Mouse (Mus musculus): ENCODE data around the gene Zfp748. TPM values are rescaled to one million over a fixed set of nuclear protein-coding genes. Genes with fewer than 3 reads are reported as not detected.
A peak's percentile ranks its signal among the peaks of the same experiment; 100 is the strongest.

Gene Zfp748
- polyA plus RNA-seq, 1 experiment from 2014 or later = 8.8 TPM

DNA sequence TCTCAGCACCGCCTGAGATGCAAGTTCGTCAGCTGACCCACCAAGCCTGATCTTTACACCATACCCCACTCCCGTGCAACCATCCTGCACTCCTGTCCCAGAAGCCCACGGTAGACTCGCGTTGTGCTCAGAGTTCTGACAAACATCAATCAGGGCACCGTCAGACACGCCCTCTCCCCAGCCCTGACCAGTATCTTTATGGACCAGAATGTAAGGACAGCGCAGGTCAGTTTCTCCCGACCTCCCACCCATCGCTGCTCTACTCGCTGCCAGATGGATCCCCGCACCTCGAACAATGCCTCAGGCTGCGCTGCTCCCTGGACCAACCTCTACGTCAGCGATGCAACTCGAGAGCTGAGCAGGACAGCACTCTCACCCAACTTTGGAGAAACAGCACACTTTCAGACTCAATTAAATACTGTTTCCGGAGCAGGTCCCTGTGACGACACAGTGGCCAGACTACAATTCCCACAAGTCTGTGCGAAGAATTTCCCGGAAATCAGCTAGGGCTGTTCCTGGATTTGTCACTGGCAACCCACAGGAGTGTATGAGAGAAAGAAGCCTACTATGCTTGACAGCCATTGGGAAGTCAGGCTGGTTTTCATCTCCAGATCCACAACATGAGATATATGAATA is 53.4 kb downstream of the Zfp748 start, which contains the start of gene Zfp58:
Zfp58 (minus strand) TSS at position 472 of the 636 bp plus-strand sequence.
- Histone ChIP-seq H3K27ac (ENCODE audit: low read depth, low read length) (peak within 1 kb of the TSS; percentile 31; the same call in 1 of the 2 replicates), H3K36me3 (ENCODE audit: control insufficient read depth, insufficient read depth, low read length) (peaks cover 5% of the 10 kb centered on the region; the same call in 1 of the 2 replicates), H3K4me3 (ENCODE audit: low read depth, low read length) (peak within 1 kb of the TSS; percentile 69), H3K9me3 (replicated peaks; ENCODE audit: control insufficient read depth, low read length) (no peaks in the 10 kb centered on the region), H3K9ac (ENCODE audit: low read depth, low read length) (peak within 1 kb of the TSS; percentile 74), H3K4me1 (ENCODE audit: control insufficient read depth, insufficient read depth, low read length) (0 out of 2 replicates have a peak, but pooled peaks cover 3% of the 10 kb centered on the region), H3K4me2 (peak within 1 kb of the TSS; percentile 75), H3K27me3 (ENCODE audit: control insufficient read depth, insufficient read depth, low read length) (no peaks in the 10 kb centered on the region)
- WGBS (ENCODE audit: insufficient replicate concordance) = 1% methylated on average over 22 of the region's 22 CpGs
- peak; percentile 90 for ATAC-seq (replicated peaks; ENCODE audit: insufficient number of reproducible peaks, low FRiP score, low TSS enrichment)

DNA sequence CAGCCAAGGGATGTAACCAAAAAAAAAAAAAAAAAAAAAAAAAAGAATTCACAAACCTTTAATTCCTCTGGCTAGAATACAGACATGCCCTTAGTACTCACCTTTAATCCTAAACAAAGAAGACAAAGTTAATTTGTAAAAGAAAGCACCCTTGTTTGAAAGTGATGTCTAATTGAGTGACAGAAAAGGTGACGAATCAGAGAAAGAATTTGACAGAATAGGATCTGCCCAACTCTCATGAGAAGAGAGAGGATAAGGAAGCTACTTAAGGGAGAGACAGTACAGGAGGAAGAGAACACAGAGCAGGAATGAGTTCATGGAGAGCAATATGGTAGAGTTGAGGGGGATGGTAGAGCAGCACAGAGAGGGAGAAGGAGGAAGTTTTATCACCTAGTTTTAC is 58.0 kb downstream of the Zfp748 start:
- peaks cover 11% of the 10 kb centered on the region for H3K9me3 ChIP-seq (replicated peaks; ENCODE audit: control insufficient read depth, low read length)
- H3K4me3 ChIP-seq (ENCODE audit: low read depth, low read length) = no peak overlapping the region
- 0 out of 2 replicates have a peak, but pooled peaks cover 3% of the 10 kb centered on the region for H3K4me1 ChIP-seq (ENCODE audit: control insufficient read depth, insufficient read depth, low read length)
- ATAC-seq (replicated peaks; ENCODE audit: insufficient number of reproducible peaks, low FRiP score, low TSS enrichment) = no peak
- WGBS (ENCODE audit: insufficient replicate concordance) = 90% methylated on average over 1 of the region's 1 CpGs
- H3K9ac ChIP-seq (ENCODE audit: low read depth, low read length) = no peak overlapping the region
- H3K36me3 ChIP-seq (ENCODE audit: control insufficient read depth, insufficient read depth, low read length) = peaks cover 38% of the 10 kb centered on the region
- H3K27ac ChIP-seq (ENCODE audit: low read depth, low read length) = no peak overlapping the region
- no peak overlapping the region for H3K4me2 ChIP-seq
- H3K27me3 ChIP-seq (ENCODE audit: control insufficient read depth, insufficient read depth, low read length) = no peaks in the 10 kb centered on the region

Other genes with a start within 250 kb of the Zfp748 start
- 0.46 TPM in 1 of 2 replicates, not detected in the other for gene Zfp457, start 247.3 kb downstream of the Zfp748 start, polyA plus RNA-seq (2014; fragmentation: Nextera tagmentation; extraction: Ambion mirVana)
- gene Zfp595, start 221.3 kb downstream of the Zfp748 start, polyA plus RNA-seq (2014; fragmentation: Nextera tagmentation; extraction: Ambion mirVana) = 1.7 and 2.1 TPM in 2 replicates
- gene Gm28044, start 193.3 kb downstream of the Zfp748 start, polyA plus RNA-seq (2014; fragmentation: Nextera tagmentation; extraction: Ambion mirVana) = 0.31 and 1.1 TPM in 2 replicates
- 1.1 and 1.3 TPM in 2 replicates for gene Zfp953, start 193.2 kb downstream of the Zfp748 start, polyA plus RNA-seq (2014; fragmentation: Nextera tagmentation; extraction: Ambion mirVana)
- 0.35 and 0.49 TPM in 2 replicates for gene Gm28041, start 178.1 kb downstream of the Zfp748 start, polyA plus RNA-seq (2014; fragmentation: Nextera tagmentation; extraction: Ambion mirVana)
- 1.2 TPM in 2 replicates for gene Zfp456, start 178.0 kb downstream of the Zfp748 start, polyA plus RNA-seq (2014; fragmentation: Nextera tagmentation; extraction: Ambion mirVana)
- 2.9 and 3.1 TPM in 2 replicates for gene Zfp429, start 154.0 kb downstream of the Zfp748 start, polyA plus RNA-seq (2014; fragmentation: Nextera tagmentation; extraction: Ambion mirVana)
- gene Zfp459, start 132.4 kb downstream of the Zfp748 start, polyA plus RNA-seq (2014; fragmentation: Nextera tagmentation; extraction: Ambion mirVana) = 0.31 TPM in 1 of 2 replicates, not detected in the other
- gene Zfp874a, start 102.2 kb downstream of the Zfp748 start, polyA plus RNA-seq (2014; fragmentation: Nextera tagmentation; extraction: Ambion mirVana) = 6.2 and 6.4 TPM in 2 replicates
- 1.6 and 2.8 TPM in 2 replicates for gene Zfp874b, start 69.6 kb downstream of the Zfp748 start, polyA plus RNA-seq (2014; fragmentation: Nextera tagmentation; extraction: Ambion mirVana)
- 9.3 and 10.7 TPM in 2 replicates for gene Zfp58, start 53.3 kb downstream of the Zfp748 start, polyA plus RNA-seq (2014; fragmentation: Nextera tagmentation; extraction: Ambion mirVana)
- gene Gm26965, start 27.7 kb downstream of the Zfp748 start, polyA plus RNA-seq (2014; fragmentation: Nextera tagmentation; extraction: Ambion mirVana) = not detected in 2 replicates
- gene Zfp87, start 27.7 kb downstream of the Zfp748 start, polyA plus RNA-seq (2014; fragmentation: Nextera tagmentation; extraction: Ambion mirVana) = 17.4 and 19.6 TPM in 2 replicates
- gene Zfp729b, start 55.9 kb upstream of the Zfp748 start, polyA plus RNA-seq (2014; fragmentation: Nextera tagmentation; extraction: Ambion mirVana) = 3.0 and 3.1 TPM in 2 replicates
- 0.66 TPM in 1 of 2 replicates, not detected in the other for gene Gm49345, start 83.9 kb upstream of the Zfp748 start, polyA plus RNA-seq (2014; fragmentation: Nextera tagmentation; extraction: Ambion mirVana)
- gene Zfp729a, start 84.0 kb upstream of the Zfp748 start, polyA plus RNA-seq (2014; fragmentation: Nextera tagmentation; extraction: Ambion mirVana) = 1.5 and 2.1 TPM in 2 replicates
- 6.8 and 9.6 TPM in 2 replicates for gene Zfp738, start 133.2 kb upstream of the Zfp748 start, polyA plus RNA-seq (2014; fragmentation: Nextera tagmentation; extraction: Ambion mirVana)
- gene Zfp65, start 175.3 kb upstream of the Zfp748 start, polyA plus RNA-seq (2014; fragmentation: Nextera tagmentation; extraction: Ambion mirVana) = 2.4 and 2.9 TPM in 2 replicates
- gene Zfp85, start 201.4 kb upstream of the Zfp748 start, polyA plus RNA-seq (2014; fragmentation: Nextera tagmentation; extraction: Ambion mirVana) = 3.6 and 4.7 TPM in 2 replicates
- 2.8 TPM in 2 replicates for gene Zfp493, start 225.9 kb upstream of the Zfp748 start, polyA plus RNA-seq (2014; fragmentation: Nextera tagmentation; extraction: Ambion mirVana)